Mouse (Mus musculus) WW6 (cell line): Measurements from ENCODE around the gene Lgals3.

Experiments used
- DNase-seq: peaks from one replicate; pipeline ENCODE4 v3.0.0-alpha.2; 2013; ENCODE audit warnings: low read depth, low spot score

Lgals3 gene

GRCm38 (mm10) chr14:47422466-47422865 is 54.9 kb downstream of the Lgals3 start:
- no peak for DNase-seq

GRCm38 (mm10) chr14:47432987-47433386 is 65.4 kb downstream of the Lgals3 start:
- no peak for DNase-seq
